Comparison of ENCODE assay signal across 9 mouse cellular contexts in genomic region chr11:117268304-117268956, GRCm38 (mm10).
DNase-seq lines count a peak whose midpoint lies in the region; ATAC-seq and TF ChIP-seq lines count a peak whose summit lies in the region.
"Had no signal": no experiment of that assay in that cellular context is flagged by ENCODE, and none has a peak within 500 bp of the region (broad histone marks: within the 10 kb centered on the region; RNA-seq: fewer than 3 reads in every experiment).

No protein-coding gene starts in this region.

- TF ChIP-seq CTCF in lung, embryonic 14.5 days (IDR thresholded peaks at IDR 0.05; ENCODE audit: low read depth) = no peak

- peak overlapping the region; percentile 77 for H3K4me2 ChIP-seq in lung, embryonic 14.5 days
- H3K4me2 ChIP-seq in embryonic facial prominence, embryonic 11.5 days (ENCODE audit: low read depth, low read length) = peak overlapping the region; percentile 61
- peak overlapping the region; percentile 73 for H3K4me2 ChIP-seq in hindbrain, embryonic 14.5 days (replicated peaks)
- H3K4me2 ChIP-seq in neural tube, embryonic 12.5 days (replicated peaks) = peak overlapping the region; percentile 89

- H3K9me3 ChIP-seq in lung, embryonic 14.5 days (ENCODE audit: low read depth, low read length) = no peaks in the 10 kb centered on the region
- H3K9me3 ChIP-seq in embryonic facial prominence, embryonic 11.5 days (replicated peaks; ENCODE audit: control insufficient read depth, low read length) = no peaks in the 10 kb centered on the region
- H3K9me3 ChIP-seq in hindbrain, embryonic 14.5 days (ENCODE audit: control insufficient read depth, low read length) = no peaks in the 10 kb centered on the region
- no peaks in the 10 kb centered on the region for H3K9me3 ChIP-seq in neural tube, embryonic 12.5 days

- H3K4me1 ChIP-seq in lung, embryonic 14.5 days (ENCODE audit: insufficient read depth) = peaks cover 41% of the 10 kb centered on the region
- peaks cover 13% of the 10 kb centered on the region for H3K4me1 ChIP-seq in embryonic facial prominence, embryonic 11.5 days (ENCODE audit: control insufficient read depth, insufficient read depth, low read length)
- peaks cover 37% of the 10 kb centered on the region for H3K4me1 ChIP-seq in hindbrain, embryonic 14.5 days (replicated peaks; ENCODE audit: control insufficient read depth, insufficient read depth, low read length)
- peaks cover 72% of the 10 kb centered on the region for H3K4me1 ChIP-seq in neural tube, embryonic 12.5 days

- peak overlapping the region; percentile 35; the same call in 1 of the 2 replicates for H3K9ac ChIP-seq in lung, embryonic 14.5 days
- peak overlapping the region; percentile 52 for H3K9ac ChIP-seq in embryonic facial prominence, embryonic 11.5 days (replicated peaks; ENCODE audit: low read length)
- no peak overlapping the region; the same call in 1 of the 2 replicates for H3K9ac ChIP-seq in hindbrain, embryonic 14.5 days
- H3K9ac ChIP-seq in neural tube, embryonic 12.5 days = 0 out of 2 replicates have a peak overlapping the region, but pooled peaks have one; percentile 10

- ATAC-seq in lung, embryonic 14.5 days (ENCODE audit: insufficient read depth) = no peak
- no peak for ATAC-seq in embryonic facial prominence, embryonic 11.5 days (replicated peaks; ENCODE audit: insufficient number of reproducible peaks, low FRiP score, low TSS enrichment, low read depth)
- no peak for ATAC-seq in hindbrain, embryonic 14.5 days (ENCODE audit: low FRiP score)
- ATAC-seq in neural tube, embryonic 12.5 days (ENCODE audit: low FRiP score, low read depth) = no peak
- ATAC-seq: activated CD4-positive, CD25-positive, alpha-beta regulatory T cell, adult 4 months had no signal

- WGBS in lung, embryonic 14.5 days = 18% methylated on average over 10 of the region's 10 CpGs
- 26% methylated on average over 10 of the region's 10 CpGs for WGBS in embryonic facial prominence, embryonic 11.5 days
- 50% methylated on average over 10 of the region's 10 CpGs for WGBS in hindbrain, embryonic 14.5 days
- WGBS in neural tube, embryonic 12.5 days = 51% methylated on average over 10 of the region's 10 CpGs

- H3K36me3 ChIP-seq in lung, embryonic 14.5 days (ENCODE audit: insufficient read depth) = peaks cover 7% of the 10 kb centered on the region; the same call in 1 of the 2 replicates
- no peaks in the 10 kb centered on the region for H3K36me3 ChIP-seq in embryonic facial prominence, embryonic 11.5 days (replicated peaks; ENCODE audit: control insufficient read depth, insufficient read depth, low read depth, low read length)
- no peaks in the 10 kb centered on the region for H3K36me3 ChIP-seq in hindbrain, embryonic 14.5 days (replicated peaks; ENCODE audit: control insufficient read depth, insufficient read depth)
- H3K36me3 ChIP-seq in neural tube, embryonic 12.5 days = no peaks in the 10 kb centered on the region

- peak overlapping the region; percentile 42; the same call in 1 of the 2 replicates for H3K27ac ChIP-seq in lung, embryonic 14.5 days (ENCODE audit: low read depth)
- 0 out of 2 replicates have a peak overlapping the region, but pooled peaks have one; percentile 35 for H3K27ac ChIP-seq in embryonic facial prominence, embryonic 11.5 days (replicated peaks; ENCODE audit: low read depth, low read length)
- H3K27ac ChIP-seq in hindbrain, embryonic 14.5 days = no peak overlapping the region
- 0 out of 2 replicates have a peak overlapping the region, but pooled peaks have one; percentile 23 for H3K27ac ChIP-seq in neural tube, embryonic 12.5 days

- peak; percentile 49 for DNase-seq in lung, embryonic 14.5 days
- no peak for DNase-seq in lung, postnatal 36 days
- DNase-seq in embryonic facial prominence, embryonic 11.5 days (ENCODE audit: low spot score) = no peak
- no peak for DNase-seq in hindbrain, embryonic 14.5 days (ENCODE audit: low spot score)
- no peak for DNase-seq in cerebellum, postnatal 25 days
- DNase-seq in layer of hippocampus, adult 9-11 months = no peak
- DNase-seq in left cerebral cortex, adult 8-10 months (ENCODE audit: low spot score in 2 of 2) = no peak

- H3K27me3 ChIP-seq in lung, embryonic 14.5 days (ENCODE audit: insufficient read depth, low read length) = no peaks in the 10 kb centered on the region
- no peaks in the 10 kb centered on the region for H3K27me3 ChIP-seq in embryonic facial prominence, embryonic 11.5 days (ENCODE audit: control insufficient read depth, insufficient read depth, low read length)
- peaks cover 6% of the 10 kb centered on the region; the same call in 1 of the 2 replicates for H3K27me3 ChIP-seq in hindbrain, embryonic 14.5 days (ENCODE audit: control insufficient read depth, insufficient read depth, low read length)
- H3K27me3 ChIP-seq in neural tube, embryonic 12.5 days (replicated peaks) = no peaks in the 10 kb centered on the region

- H3K4me3 ChIP-seq in lung, embryonic 14.5 days (ENCODE audit: low read depth, low read length) = peak overlapping the region; percentile 74
- H3K4me3 ChIP-seq in embryonic facial prominence, embryonic 11.5 days (ENCODE audit: low read depth, low read length) = peak overlapping the region; percentile 92
- H3K4me3 ChIP-seq in hindbrain, embryonic 14.5 days (replicated peaks; ENCODE audit: low read length) = peak overlapping the region; percentile 48; the same call in 1 of the 2 replicates
- no peak overlapping the region for H3K4me3 ChIP-seq in neural tube, embryonic 12.5 days
